Mouse (Mus musculus): ENCODE results near the gene Mpp2. TPM values are rescaled to one million over a fixed set of nuclear protein-coding genes. Genes with fewer than 3 reads are reported as not detected.

Gene Mpp2
- polyA plus RNA-seq, 2 experiments, result 7.4 to 11.9 TPM

GRCm38 (mm10) chr11:102044691-102045212, 43.6 kb downstream of the Mpp2 start:
- no peak for DNase-seq (ENCODE audit: low read depth in 3 of 3, low spot score in 3 of 3)
- no peak for ATAC-seq (ENCODE audit: insufficient read depth)
- H3K36me3 ChIP-seq (replicated peaks; ENCODE audit: control insufficient read depth, insufficient read depth, low read depth), result no peaks in the 10 kb centered on the region
- 61% methylated on average over 7 of the region's 7 CpGs for WGBS (ENCODE audit: insufficient replicate concordance)
- H3K27ac ChIP-seq, result no peak overlapping the region
- no peaks in the 10 kb centered on the region for H3K4me1 ChIP-seq (replicated peaks; ENCODE audit: control insufficient read depth in 2 of 2, insufficient read depth in 2 of 2, low read length in 1 of 2)
- no peak overlapping the region for H3K4me3 ChIP-seq (ENCODE audit: insufficient read depth in 1 of 2, low read depth in 2 of 2, low read length in 2 of 2)
- H3K4me2 ChIP-seq (ENCODE audit: low read depth), result no peak overlapping the region
- no peak for TF ChIP-seq EP300 (IDR thresholded peaks at IDR 0.05; ENCODE audit: low read depth)
- TF ChIP-seq CTCF (IDR thresholded peaks at IDR 0.05; ENCODE audit: low read depth), result no peak
- no peaks in the 10 kb centered on the region; the same call in 1 of the 2 replicates for H3K27me3 ChIP-seq (ENCODE audit: control insufficient read depth, insufficient read depth, low read length)
- no peak overlapping the region for H3K9ac ChIP-seq (replicated peaks)
- H3K9me3 ChIP-seq (ENCODE audit: control insufficient read depth, low read length), result no peaks in the 10 kb centered on the region

GRCm38 (mm10) chr11:102043381-102043780, 44.9 kb downstream of the Mpp2 start:
- H3K4me2 ChIP-seq (ENCODE audit: low read depth), result no peak overlapping the region
- 68% methylated on average over 6 of the region's 6 CpGs for WGBS (ENCODE audit: insufficient replicate concordance)
- no peaks in the 10 kb centered on the region for H3K4me1 ChIP-seq (replicated peaks; ENCODE audit: control insufficient read depth in 2 of 2, insufficient read depth in 2 of 2, low read length in 1 of 2)
- TF ChIP-seq EP300 (IDR thresholded peaks at IDR 0.05; ENCODE audit: low read depth), result no peak
- TF ChIP-seq CTCF (IDR thresholded peaks at IDR 0.05; ENCODE audit: low read depth), result no peak
- no peaks in the 10 kb centered on the region for H3K36me3 ChIP-seq (replicated peaks; ENCODE audit: control insufficient read depth, insufficient read depth, low read depth)
- no peaks in the 10 kb centered on the region; the same call in 1 of the 2 replicates for H3K27me3 ChIP-seq (ENCODE audit: control insufficient read depth, insufficient read depth, low read length)
- no peaks in the 10 kb centered on the region for H3K9me3 ChIP-seq (ENCODE audit: control insufficient read depth, low read length)
- ATAC-seq (ENCODE audit: insufficient read depth), result no peak
- no peak overlapping the region for H3K9ac ChIP-seq (replicated peaks)
- no peak overlapping the region for H3K4me3 ChIP-seq (ENCODE audit: insufficient read depth in 1 of 2, low read depth in 2 of 2, low read length in 2 of 2)
- H3K27ac ChIP-seq, result no peak overlapping the region
- no peak for DNase-seq (ENCODE audit: low read depth in 3 of 3, low spot score in 3 of 3)

GRCm38 (mm10) chr11:102042971-102043370, 45.3 kb downstream of the Mpp2 start:
- Histone ChIP-seq H3K9ac (replicated peaks) (no peak overlapping the region), H3K27me3 (ENCODE audit: control insufficient read depth, insufficient read depth, low read length) (no peaks in the 10 kb centered on the region; the same call in 1 of the 2 replicates), H3K36me3 (replicated peaks; ENCODE audit: control insufficient read depth, insufficient read depth, low read depth) (no peaks in the 10 kb centered on the region), H3K4me1 (replicated peaks; ENCODE audit: control insufficient read depth in 2 of 2, insufficient read depth in 2 of 2, low read length in 1 of 2) (no peaks in the 10 kb centered on the region), H3K4me3 (ENCODE audit: insufficient read depth in 1 of 2, low read depth in 2 of 2, low read length in 2 of 2) (no peak overlapping the region), H3K4me2 (ENCODE audit: low read depth) (no peak overlapping the region), H3K9me3 (ENCODE audit: control insufficient read depth, low read length) (no peaks in the 10 kb centered on the region), H3K27ac (no peak overlapping the region)
- TF ChIP-seq EP300 (IDR thresholded peaks at IDR 0.05; ENCODE audit: low read depth) (no peak), CTCF (IDR thresholded peaks at IDR 0.05; ENCODE audit: low read depth) (no peak)
- DNase-seq (ENCODE audit: low read depth in 3 of 3, low spot score in 3 of 3) (no peak), ATAC-seq (ENCODE audit: insufficient read depth) (no peak)
- 82% methylated on average over 14 of the region's 14 CpGs for WGBS (ENCODE audit: insufficient replicate concordance)

- no peak for TF ChIP-seq EP300 (IDR thresholded peaks at IDR 0.05; ENCODE audit: low read depth)
- no peak for TF ChIP-seq CTCF (IDR thresholded peaks at IDR 0.05; ENCODE audit: low read depth)
- Histone ChIP-seq H3K4me1 (replicated peaks; ENCODE audit: control insufficient read depth in 2 of 2, insufficient read depth in 2 of 2, low read length in 1 of 2) (no peaks in the 10 kb centered on the region), H3K4me2 (ENCODE audit: low read depth) (no peak within 1 kb of the TSS), H3K4me3 (ENCODE audit: insufficient read depth in 1 of 2, low read depth in 2 of 2, low read length in 2 of 2) (no peak within 1 kb of the TSS), H3K9ac (replicated peaks) (no peak within 1 kb of the TSS), H3K27ac (no peak within 1 kb of the TSS), H3K27me3 (ENCODE audit: control insufficient read depth, insufficient read depth, low read length) (no peaks in the 10 kb centered on the region; the same call in 1 of the 2 replicates), H3K36me3 (replicated peaks; ENCODE audit: control insufficient read depth, insufficient read depth, low read depth) (no peaks in the 10 kb centered on the region), H3K9me3 (ENCODE audit: control insufficient read depth, low read length) (no peaks in the 10 kb centered on the region)
- WGBS (ENCODE audit: insufficient replicate concordance), result 14% methylated on average over 5 of the region's 5 CpGs
- DNase-seq (ENCODE audit: low read depth in 3 of 3, low spot score in 3 of 3) (no peak), ATAC-seq (ENCODE audit: insufficient read depth) (no peak)
Measured at GRCm38 (mm10) chr11:102041350-102041949, 46.9 kb downstream of the Mpp2 start, which contains the start of gene Cd300lg. TSS of gene Cd300lg (plus strand) at chr11:102041509.

- no peak overlapping the region for H3K27ac ChIP-seq
- ATAC-seq (ENCODE audit: insufficient read depth) (no peak), DNase-seq (ENCODE audit: low read depth in 3 of 3, low spot score in 3 of 3) (no peak)
- no peaks in the 10 kb centered on the region for H3K4me1 ChIP-seq (replicated peaks; ENCODE audit: control insufficient read depth in 2 of 2, insufficient read depth in 2 of 2, low read length in 1 of 2)
- H3K27me3 ChIP-seq (ENCODE audit: control insufficient read depth, insufficient read depth, low read length), result no peaks in the 10 kb centered on the region; the same call in 1 of the 2 replicates
- TF ChIP-seq EP300 (IDR thresholded peaks at IDR 0.05; ENCODE audit: low read depth), result no peak
- peak; percentile 30; the same call in 1 of the 2 replicates for TF ChIP-seq CTCF (IDR thresholded peaks at IDR 0.05; ENCODE audit: low read depth)
- no peak overlapping the region for H3K4me2 ChIP-seq (ENCODE audit: low read depth)
- no peak overlapping the region for H3K9ac ChIP-seq (replicated peaks)
- WGBS (ENCODE audit: insufficient replicate concordance), result 61% methylated on average over 4 of the region's 4 CpGs
- no peaks in the 10 kb centered on the region for H3K36me3 ChIP-seq (replicated peaks; ENCODE audit: control insufficient read depth, insufficient read depth, low read depth)
- no peaks in the 10 kb centered on the region for H3K9me3 ChIP-seq (ENCODE audit: control insufficient read depth, low read length)
- no peak overlapping the region for H3K4me3 ChIP-seq (ENCODE audit: insufficient read depth in 1 of 2, low read depth in 2 of 2, low read length in 2 of 2)
Measured at GRCm38 (mm10) chr11:102040646-102041045, 47.7 kb downstream of the Mpp2 start.
